Mouse (Mus musculus): ENCODE measurements at regions not wholly inside any gene's neighbourhood (a gene's known extent, or its start where the extent isn't known, plus 50 kb on each side); places are given as distances from the start of the nearest gene placed in this dataset.

- 49% methylated on average over 3 of the region's 3 CpGs for WGBS
- H3K27me3 ChIP-seq (replicated peaks; ENCODE audit: control insufficient read depth, insufficient read depth, low read length): no peaks in the 10 kb centered on the region
- peak; percentile 4 for DNase-seq
- H3K4me1 ChIP-seq (ENCODE audit: control insufficient read depth, insufficient read depth, low read length): no peaks in the 10 kb centered on the region
- H3K36me3 ChIP-seq (ENCODE audit: control insufficient read depth, insufficient read depth, low read length): no peaks in the 10 kb centered on the region
- no peak for TF ChIP-seq CTCF (conservative IDR thresholded peaks at IDR 0.05; ENCODE audit: insufficient read depth, insufficient read length, low read depth, low read length)
- no peak for TF ChIP-seq POLR2A (IDR thresholded peaks at IDR 0.05; ENCODE audit: low read depth, low read length)
- no peak overlapping the region for H3K4me3 ChIP-seq (ENCODE audit: insufficient read depth, low read depth, low read length)
- H3K27ac ChIP-seq (ENCODE audit: insufficient read depth, low read depth, low read length): no peak overlapping the region
These were observed 218.1 kb upstream of the Zfp770 start for GRCm38 (mm10) chr2:114419346-114419745.

- Histone ChIP-seq H3K27ac (ENCODE audit: insufficient read depth, low read depth, low read length) (no peak overlapping the region), H3K4me1 (ENCODE audit: control insufficient read depth, insufficient read depth, low read length) (no peaks in the 10 kb centered on the region), H3K4me3 (ENCODE audit: insufficient read depth, low read depth, low read length) (no peak overlapping the region), H3K36me3 (ENCODE audit: control insufficient read depth, insufficient read depth, low read length) (no peaks in the 10 kb centered on the region), H3K27me3 (replicated peaks; ENCODE audit: control insufficient read depth, insufficient read depth, low read length) (no peaks in the 10 kb centered on the region)
- WGBS: 90% methylated on average over 3 of the region's 3 CpGs
- no peak for DNase-seq
- TF ChIP-seq CTCF (conservative IDR thresholded peaks at IDR 0.05; ENCODE audit: insufficient read depth, insufficient read length, low read depth, low read length) (no peak), POLR2A (IDR thresholded peaks at IDR 0.05; ENCODE audit: low read depth, low read length) (no peak)
These were observed 211.7 kb upstream of the Zfp770 start for GRCm38 (mm10) chr2:114413013-114413412.

DNA sequence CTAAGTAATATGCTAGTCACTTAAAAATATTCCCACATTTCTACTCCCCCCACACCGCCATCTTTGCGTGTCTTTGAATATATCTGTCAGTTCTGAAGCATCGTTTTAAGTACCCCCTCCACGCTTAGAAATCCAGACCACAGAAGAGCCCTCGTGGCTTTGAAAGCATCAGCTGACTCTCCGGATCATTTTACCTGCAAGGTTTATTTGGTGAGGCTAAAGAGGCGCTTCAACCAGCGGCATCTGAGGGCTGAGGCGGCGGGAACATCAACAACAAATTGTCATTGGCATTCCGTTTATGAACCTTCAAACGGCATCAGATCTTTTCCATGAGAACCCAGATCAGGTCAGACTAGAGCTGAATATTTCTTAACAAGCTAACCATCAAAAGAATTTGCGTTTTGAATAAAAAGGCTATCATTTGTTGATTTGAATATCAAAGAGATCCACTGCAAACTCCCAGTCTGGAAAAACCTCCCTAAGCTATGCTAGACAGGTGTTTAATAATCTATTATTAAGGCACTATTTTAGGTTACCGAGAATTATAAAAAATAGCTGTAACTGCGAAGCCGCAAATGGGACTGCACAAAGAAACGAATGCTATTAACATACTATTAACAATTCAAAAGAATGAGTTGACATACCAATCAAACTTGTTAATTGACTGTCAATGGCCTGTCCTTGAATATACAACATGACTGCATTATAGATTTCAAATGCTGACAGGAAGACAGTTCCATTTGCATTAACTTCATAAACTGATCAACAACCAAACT lies 210.9 kb upstream of the Zfp770 start:
- H3K4me3 ChIP-seq (ENCODE audit: insufficient read depth, low read depth, low read length): no peak overlapping the region
- no peaks in the 10 kb centered on the region for H3K4me1 ChIP-seq (ENCODE audit: control insufficient read depth, insufficient read depth, low read length)
- H3K27me3 ChIP-seq (replicated peaks; ENCODE audit: control insufficient read depth, insufficient read depth, low read length): no peaks in the 10 kb centered on the region
- no peak overlapping the region for H3K27ac ChIP-seq (ENCODE audit: insufficient read depth, low read depth, low read length)
- TF ChIP-seq POLR2A (IDR thresholded peaks at IDR 0.05; ENCODE audit: low read depth, low read length) (no peak), CTCF (conservative IDR thresholded peaks at IDR 0.05; ENCODE audit: insufficient read depth, insufficient read length, low read depth, low read length) (no peak)
- no peaks in the 10 kb centered on the region for H3K36me3 ChIP-seq (ENCODE audit: control insufficient read depth, insufficient read depth, low read length)
- no peak for DNase-seq
- 54% methylated on average over 17 of the region's 17 CpGs for WGBS

GRCm38 (mm10) chr2:114410717-114411116 lies 209.4 kb upstream of the Zfp770 start:
- Histone ChIP-seq H3K27ac (ENCODE audit: insufficient read depth, low read depth, low read length) (no peak overlapping the region), H3K36me3 (ENCODE audit: control insufficient read depth, insufficient read depth, low read length) (no peaks in the 10 kb centered on the region), H3K4me3 (ENCODE audit: insufficient read depth, low read depth, low read length) (no peak overlapping the region), H3K4me1 (ENCODE audit: control insufficient read depth, insufficient read depth, low read length) (no peaks in the 10 kb centered on the region), H3K27me3 (replicated peaks; ENCODE audit: control insufficient read depth, insufficient read depth, low read length) (no peaks in the 10 kb centered on the region)
- DNase-seq: no peak
- whole genome bisulfite sequencing: 83% methylated on average over 3 of the region's 3 CpGs
- no peak for TF ChIP-seq CTCF (conservative IDR thresholded peaks at IDR 0.05; ENCODE audit: insufficient read depth, insufficient read length, low read depth, low read length)
- TF ChIP-seq POLR2A (IDR thresholded peaks at IDR 0.05; ENCODE audit: low read depth, low read length): no peak

DNA sequence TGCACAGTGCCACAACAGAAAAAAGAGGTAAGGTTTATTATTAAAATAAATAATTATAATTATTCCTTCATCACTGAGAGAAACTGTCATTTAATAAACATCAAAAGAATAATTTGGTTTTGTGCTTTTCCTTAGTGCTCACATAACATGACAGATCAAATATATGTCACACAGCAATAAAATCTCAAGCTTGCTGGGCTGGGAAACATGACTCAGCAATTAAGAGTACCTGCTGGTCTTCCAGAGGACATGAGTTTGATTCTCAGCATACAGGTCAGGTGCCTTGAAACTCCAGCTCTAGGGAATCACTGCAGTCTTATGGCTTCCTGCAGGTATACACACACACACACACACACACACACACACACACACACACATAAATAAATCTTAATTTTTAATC lies 208.3 kb upstream of the Zfp770 start:
- no peak for DNase-seq
- no peaks in the 10 kb centered on the region for H3K27me3 ChIP-seq (replicated peaks; ENCODE audit: control insufficient read depth, insufficient read depth, low read length)
- H3K4me3 ChIP-seq (ENCODE audit: insufficient read depth, low read depth, low read length): no peak overlapping the region
- TF ChIP-seq CTCF (conservative IDR thresholded peaks at IDR 0.05; ENCODE audit: insufficient read depth, insufficient read length, low read depth, low read length) (no peak), POLR2A (IDR thresholded peaks at IDR 0.05; ENCODE audit: low read depth, low read length) (no peak)
- H3K27ac ChIP-seq (ENCODE audit: insufficient read depth, low read depth, low read length): no peak overlapping the region
- no peaks in the 10 kb centered on the region for H3K36me3 ChIP-seq (ENCODE audit: control insufficient read depth, insufficient read depth, low read length)
- H3K4me1 ChIP-seq (ENCODE audit: control insufficient read depth, insufficient read depth, low read length): no peaks in the 10 kb centered on the region

DNA sequence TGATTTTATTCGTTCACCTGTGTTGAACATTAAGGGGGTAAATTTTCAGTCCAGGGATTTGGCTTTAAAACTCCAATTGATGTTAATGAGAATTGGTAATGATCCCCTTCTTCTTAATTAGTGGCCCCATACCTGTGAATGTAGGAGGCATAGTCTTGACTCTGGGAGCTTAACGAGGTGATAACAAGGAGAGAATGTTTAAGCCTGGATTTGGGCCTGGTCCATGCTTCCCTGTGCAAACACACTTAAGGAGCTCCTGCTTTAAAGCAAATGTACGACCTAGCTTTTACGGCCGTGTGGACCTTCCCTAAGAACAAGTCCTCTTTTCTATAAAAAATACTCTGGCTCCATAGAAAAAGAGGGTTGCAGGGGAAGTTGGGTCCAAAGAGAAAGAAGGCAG lies 206.1 kb upstream of the Zfp770 start:
- Histone ChIP-seq H3K27ac (ENCODE audit: insufficient read depth, low read depth, low read length) (no peak overlapping the region), H3K4me1 (ENCODE audit: control insufficient read depth, insufficient read depth, low read length) (no peaks in the 10 kb centered on the region), H3K4me3 (ENCODE audit: insufficient read depth, low read depth, low read length) (no peak overlapping the region), H3K36me3 (ENCODE audit: control insufficient read depth, insufficient read depth, low read length) (no peaks in the 10 kb centered on the region), H3K27me3 (replicated peaks; ENCODE audit: control insufficient read depth, insufficient read depth, low read length) (no peaks in the 10 kb centered on the region)
- WGBS: 34% methylated on average over 5 of the region's 5 CpGs
- no peak for TF ChIP-seq CTCF (conservative IDR thresholded peaks at IDR 0.05; ENCODE audit: insufficient read depth, insufficient read length, low read depth, low read length)
- no peak for TF ChIP-seq POLR2A (IDR thresholded peaks at IDR 0.05; ENCODE audit: low read depth, low read length)
- DNase-seq: no peak

- 19% methylated on average over 3 of the region's 3 CpGs for WGBS
- DNase-seq: no peak
- TF ChIP-seq CTCF (conservative IDR thresholded peaks at IDR 0.05; ENCODE audit: insufficient read depth, insufficient read length, low read depth, low read length): no peak
- TF ChIP-seq POLR2A (IDR thresholded peaks at IDR 0.05; ENCODE audit: low read depth, low read length): no peak
These were observed 183.3 kb upstream of the Zfp770 start for GRCm38 (mm10) chr2:114384566-114384965.

More at GRCm38 (mm10) chr2:114384566-114384965, 183.3 kb upstream of the Zfp770 start:
- Histone ChIP-seq H3K27ac (ENCODE audit: insufficient read depth, low read depth, low read length) (no peak overlapping the region), H3K4me3 (ENCODE audit: insufficient read depth, low read depth, low read length) (no peak overlapping the region), H3K27me3 (replicated peaks; ENCODE audit: control insufficient read depth, insufficient read depth, low read length) (no peaks in the 10 kb centered on the region), H3K36me3 (ENCODE audit: control insufficient read depth, insufficient read depth, low read length) (no peaks in the 10 kb centered on the region), H3K4me1 (ENCODE audit: control insufficient read depth, insufficient read depth, low read length) (no peaks in the 10 kb centered on the region)

Measured in kidney, adult 2 months (tissue).